Mouse (Mus musculus) ES-E14 (cell line): Measurements from ENCODE around the gene Gm28374. TPM values are rescaled to one million over a fixed set of nuclear protein-coding genes. Genes with fewer than 3 reads are reported as not detected.
A peak's percentile ranks its signal among the peaks of the same experiment; 100 is the strongest.

Experiments
- DNase-seq: peaks from one replicate; pipeline ENCODE4 v3.0.0-alpha.2; 2013; ENCODE audit warnings: low read depth, low spot score
- H3K27ac ChIP-seq: 2 replicates; pipeline ENCODE4 v1.5.1; 2012; ENCODE audit warnings: low read depth, mild to moderate bottlenecking, low read length, moderate library complexity, mixed read lengths; ENCODE audit not compliant: poor library complexity, insufficient read depth, severe bottlenecking
- H3K36me3 ChIP-seq: 2 replicates; pipeline ENCODE4 v1.6.1; 2012; ENCODE audit warnings: mild to moderate bottlenecking, low read length, moderate library complexity, mixed read lengths; ENCODE audit not compliant: control insufficient read depth, poor library complexity, insufficient read depth, severe bottlenecking
- H3K4me1 ChIP-seq, 2 experiments: fragments of 150-350 bp in 1 of 2; sonication (generic) in 1 of 2; 2 replicates each; pipeline ENCODE4 v1.6.1; 2012; ENCODE audit warnings: low read length in 2 of 2, mild to moderate bottlenecking in 1 of 2, mixed read lengths in 1 of 2; ENCODE audit not compliant: control insufficient read depth in 2 of 2, insufficient read depth in 2 of 2, poor library complexity in 1 of 2
- H3K4me3 ChIP-seq, 2 experiments: fragments of 150-350 bp in 1 of 2; sonication (generic) in 1 of 2; 2 replicates each; pipeline ENCODE4 v1.5.1; 2012; ENCODE audit warnings: low read length in 2 of 2, low read depth in 1 of 2, mild to moderate bottlenecking in 1 of 2, mixed read lengths in 1 of 2; ENCODE audit not compliant: insufficient read depth in 1 of 2, poor library complexity in 1 of 2, severe bottlenecking in 1 of 2
- H3K9ac ChIP-seq: 2 replicates; pipeline ENCODE4 v1.6.1; 2012; ENCODE audit warnings: low read depth, mild to moderate bottlenecking, low read length, mixed read lengths; ENCODE audit not compliant: poor library complexity, insufficient read depth, severe bottlenecking
- H3K9me3 ChIP-seq: fragments of 150-350 bp; sonication (generic); 2 replicates; pipeline ENCODE4 v1.6.1; 2012; ENCODE audit warnings: low read depth, mild to moderate bottlenecking, low read length; ENCODE audit not compliant: control insufficient read depth, insufficient read depth
- CHD2 ChIP-seq: IDR thresholded peaks from 2 replicates; pipeline ENCODE4 v1.6.1; 2014; ENCODE audit warnings: mild to moderate bottlenecking, low read depth, low read length, inconsistent platforms
- HCFC1 ChIP-seq: IDR thresholded peaks from 2 replicates; pipeline ENCODE4 v1.6.1; 2012; ENCODE audit warnings: low read length, inconsistent platforms, borderline replicate concordance; ENCODE audit not compliant: insufficient read depth
- MAFK ChIP-seq: IDR thresholded peaks from 2 replicates; pipeline ENCODE4 v1.6.1; 2014; ENCODE audit warnings: mild to moderate bottlenecking, low read depth, low read length, inconsistent platforms; ENCODE audit not compliant: insufficient read depth
- ZC3H11A ChIP-seq: IDR thresholded peaks from 2 replicates; pipeline ENCODE4 v1.6.1; 2012; ENCODE audit warnings: low read depth, mild to moderate bottlenecking, inconsistent platforms, low read length, borderline replicate concordance
- ZNF384 ChIP-seq: IDR thresholded peaks from 2 replicates; pipeline ENCODE4 v1.6.1; 2012; ENCODE audit warnings: low read depth, low read length, inconsistent platforms
- in situ Hi-C, 2 experiments: fragments of 600-800 bp; cut with MboI; formaldehyde crosslinking; loops; one replicate each; pipeline ENCODE4 v1.15.1; 2025; ENCODE audit warnings: low sequenced_read_pairs in 2 of 2, inconsistent platforms in 1 of 2; ENCODE audit not compliant: unreplicated experiment in 2 of 2
- total RNA-seq: library from RNA; depleted of rRNA; stranded (reverse); fragments of 300-350 nt; gene quantifications from 2 replicates; pipeline ENCODE4 v1.2.3, GENCODE M21; 2012

Gene Gm28374
- total RNA-seq, 1 experiment, result 0.54 TPM

- Histone ChIP-seq H3K27ac (peak overlapping the region; percentile 77), H3K36me3 (peaks cover 17% of the 10 kb centered on the region), H3K9ac (peak overlapping the region; percentile 94), H3K4me3 (peak overlapping the region; percentile 52 to 82), H3K9me3 (no peaks in the 10 kb centered on the region), H3K4me1 (peaks cover 0 to 8% of the 10 kb centered on the region in 2 experiments; a peak in 2 of 4 replicates)
- no peak for DNase-seq
- in situ Hi-C loops, result no loop called here
- TF ChIP-seq HCFC1 (no peak), ZNF384 (no peak), ZC3H11A (no peak), CHD2 (no peak), MAFK (no peak)
These were observed 20.3 kb downstream of the Gm28374 start for GRCm38 (mm10) chr19:6061641-6062302.

- in situ Hi-C loops, result no loop called here
- Histone ChIP-seq H3K36me3 (peaks cover 19% of the 10 kb centered on the region), H3K27ac (peak within 1 kb of the TSS; percentile 77)
These were observed 21.0 kb downstream of the Gm28374 start, which contains the start of gene Znhit2 for GRCm38 (mm10) chr19:6061021-6061533. Gene Znhit2 (plus strand): TSS chr19:6061192.

GRCm38 (mm10) chr19:6058966-6059365 is 23.1 kb downstream of the Gm28374 start:
- H3K9me3 ChIP-seq, result no peaks in the 10 kb centered on the region
- peak overlapping the region; percentile 89 to 96 for H3K4me3 ChIP-seq
- DNase-seq, result no peak
- peaks cover 2 to 4% of the 10 kb centered on the region in 2 experiments; a peak in 2 of 4 replicates for H3K4me1 ChIP-seq
- peak overlapping the region; percentile 8; the same call in 1 of the 2 replicates for H3K27ac ChIP-seq
- H3K36me3 ChIP-seq, result peaks cover 35% of the 10 kb centered on the region
- peak overlapping the region; percentile 96 for H3K9ac ChIP-seq
- no peak for TF ChIP-seq MAFK
- TF ChIP-seq CHD2, result no peak
- no peak for TF ChIP-seq ZC3H11A
- no peak for TF ChIP-seq ZNF384
- TF ChIP-seq HCFC1, result no peak
- in situ Hi-C loops, result no loop called here

More at GRCm38 (mm10) chr19:6061021-6061533, 21.0 kb downstream of the Gm28374 start, which contains the start of gene Znhit2:
- H3K9me3 ChIP-seq, result no peaks in the 10 kb centered on the region
- no peak for TF ChIP-seq ZNF384
- TF ChIP-seq HCFC1, result peak; percentile 60; the same call in 1 of the 2 replicates
- peak within 1 kb of the TSS; percentile 94 for H3K9ac ChIP-seq
- peaks cover 2 to 4% of the 10 kb centered on the region in 2 experiments; a peak in 2 of 4 replicates for H3K4me1 ChIP-seq
- peak; percentile 86 for DNase-seq
- peak within 1 kb of the TSS; percentile 52 to 82 for H3K4me3 ChIP-seq

GRCm38 (mm10) chr19:6058513-6058912 is 23.5 kb downstream of the Gm28374 start:
- H3K9ac ChIP-seq, result peak overlapping the region; percentile 96
- peak overlapping the region; percentile 87 for H3K27ac ChIP-seq
- in situ Hi-C loops, result no loop called here
- no peak for DNase-seq
- H3K36me3 ChIP-seq, result peaks cover 40% of the 10 kb centered on the region
- no peaks in the 10 kb centered on the region for H3K9me3 ChIP-seq
- H3K4me3 ChIP-seq, result peak overlapping the region; percentile 89 to 96
- H3K4me1 ChIP-seq, result peaks cover 2 to 4% of the 10 kb centered on the region in 2 experiments; a peak in 2 of 4 replicates
- TF ChIP-seq HCFC1 (no peak), ZNF384 (no peak), ZC3H11A (no peak), MAFK (no peak)
